Mouse (Mus musculus) E14TG2a.4 (cell line): ENCODE measurements around the gene Cort.
"Not testable (repeated sequence)": the region's sequence is repeated elsewhere in the genome, so short reads cannot be mapped to it uniquely, and the experiment has no call there.

ENCODE experiments used
- H3K27me3 ChIP-seq: 2 replicates; pipeline ENCODE4 v1.6.1; 2014; ENCODE audit warnings: low read length, control low read depth; ENCODE audit not compliant: insufficient read depth
- H3K36me3 ChIP-seq: 2 replicates; pipeline ENCODE4 v1.6.1; 2014; ENCODE audit warnings: low read length, control low read depth; ENCODE audit not compliant: insufficient read depth
- H3K4me1 ChIP-seq: replicated peaks from 2 replicates; pipeline ENCODE4 v1.6.1; 2014; ENCODE audit warnings: low read depth, low read length, control low read depth
- H3K4me3 ChIP-seq: replicated peaks from 2 replicates; pipeline ENCODE4 v1.5.1; 2014; ENCODE audit warnings: mild to moderate bottlenecking, low read length
- H3K9me3 ChIP-seq: 2 replicates; pipeline ENCODE4 v1.6.1; 2014; ENCODE audit warnings: low read length, control low read depth
- CTCF ChIP-seq: conservative IDR thresholded peaks from 2 replicates; pipeline ENCODE4 v1.5.1; 2014; ENCODE audit warnings: low read length
- NANOG ChIP-seq: IDR thresholded peaks from 2 replicates; pipeline ENCODE4 v1.6.1; 2014; ENCODE audit warnings: borderline replicate concordance, low read length, mixed read lengths
- POU5F1 ChIP-seq: IDR thresholded peaks from 2 replicates; pipeline ENCODE4 v1.6.1; 2014; ENCODE audit warnings: low read length, borderline replicate concordance

Gene Cort

DNA sequence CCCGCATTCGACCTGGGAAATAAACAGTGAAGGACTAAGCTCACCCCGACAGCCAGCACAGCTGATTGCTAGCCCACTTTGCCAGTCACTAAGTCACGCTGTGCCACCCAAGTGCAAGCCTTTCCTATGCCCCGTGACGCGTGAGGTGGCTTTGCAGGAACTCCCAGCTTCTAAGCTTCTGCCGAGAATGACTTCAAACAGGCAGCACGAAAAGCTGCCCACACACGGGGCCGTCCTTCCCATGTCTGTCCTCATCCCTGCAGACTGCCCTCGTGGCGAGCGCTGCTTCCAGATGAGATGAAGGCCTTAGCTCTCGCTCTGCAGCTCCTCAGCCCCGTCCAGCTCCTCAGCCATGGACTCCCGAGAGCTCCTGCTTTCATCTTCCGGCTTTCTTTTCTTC is 1.9 kb upstream of the Cort start:
- no peaks in the 10 kb centered on the region for H3K27me3 ChIP-seq
- no peaks in the 10 kb centered on the region for H3K9me3 ChIP-seq

DNA sequence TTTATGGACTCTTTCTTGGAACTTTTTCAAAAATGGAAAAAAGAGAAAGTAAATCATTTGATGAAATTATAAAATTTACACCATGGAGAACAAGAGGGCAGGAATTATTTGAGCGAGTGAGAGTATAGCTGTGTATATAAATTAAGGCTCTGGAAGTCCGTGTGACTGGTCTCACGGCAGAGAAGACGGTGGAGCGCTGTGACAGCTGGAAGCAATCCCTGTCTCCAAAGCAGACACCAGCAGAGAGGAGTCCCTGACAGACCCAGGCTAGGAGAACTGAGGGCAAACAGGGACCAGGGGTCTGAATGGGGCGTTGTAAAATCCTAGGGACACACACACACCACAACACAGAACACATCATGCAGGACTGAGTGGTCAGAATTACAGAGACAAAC is 451 bp downstream of the Cort start:
- peak overlapping the region; percentile 26; the same call in 1 of the 2 replicates for H3K4me3 ChIP-seq
- peaks cover 80% of the 10 kb centered on the region for H3K4me1 ChIP-seq
- TF ChIP-seq POU5F1 = no peak
- TF ChIP-seq NANOG = no peak
- no peak for TF ChIP-seq CTCF
- H3K36me3 ChIP-seq = peaks cover 48% of the 10 kb centered on the region
- no peaks in the 10 kb centered on the region for H3K9me3 ChIP-seq
- H3K27me3 ChIP-seq = no peaks in the 10 kb centered on the region

More for the DNA sequence above, 1.9 kb upstream of the Cort start:
- Histone ChIP-seq H3K4me1 (peaks cover 83% of the 10 kb centered on the region), H3K4me3 (no peak overlapping the region), H3K36me3 (peaks cover 64% of the 10 kb centered on the region)
- TF ChIP-seq POU5F1 = no peak
- no peak for TF ChIP-seq CTCF
- TF ChIP-seq NANOG = no peak

GRCm38 (mm10) chr4:149125341-149126114 is 1.0 kb downstream of the Cort start:
- peaks cover 43% of the 10 kb centered on the region for H3K36me3 ChIP-seq
- H3K27me3 ChIP-seq = no peaks in the 10 kb centered on the region
- H3K4me3 ChIP-seq = no peak overlapping the region; the same call in 1 of the 2 replicates
- H3K9me3 ChIP-seq = no peaks in the 10 kb centered on the region
- H3K4me1 ChIP-seq = peaks cover 79% of the 10 kb centered on the region
- TF ChIP-seq CTCF (no peak), POU5F1 (no peak), NANOG (peak; percentile 34; the same call in 1 of the 2 replicates)

DNA sequence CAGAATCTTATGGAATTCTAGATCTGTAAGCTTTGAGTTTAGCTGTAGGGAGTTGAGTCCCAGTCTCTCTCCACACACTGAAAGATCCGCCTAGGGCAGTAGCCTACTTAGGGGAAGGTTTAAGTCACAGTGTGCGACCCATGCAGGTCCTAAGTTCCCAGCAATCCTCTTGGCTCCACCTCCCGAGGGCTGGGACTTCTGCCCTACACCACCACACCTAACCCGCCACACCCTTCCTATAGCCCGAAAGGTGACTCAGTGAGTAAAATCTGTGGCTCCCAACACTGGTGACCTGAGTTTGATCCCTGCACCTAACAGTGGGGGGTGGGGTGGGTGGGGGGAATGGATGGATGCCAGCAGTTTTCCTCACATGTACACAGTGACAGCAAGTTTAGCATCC is 3.1 kb downstream of the Cort start:
- Histone ChIP-seq H3K27me3 (no peaks in the 10 kb centered on the region), H3K9me3 (no peaks in the 10 kb centered on the region), H3K4me3 (peak overlapping the region; percentile 30), H3K4me1 (peaks cover 88% of the 10 kb centered on the region), H3K36me3 (peaks cover 23% of the 10 kb centered on the region)
- no peak for TF ChIP-seq CTCF
- no peak for TF ChIP-seq POU5F1
- TF ChIP-seq NANOG = no peak

DNA sequence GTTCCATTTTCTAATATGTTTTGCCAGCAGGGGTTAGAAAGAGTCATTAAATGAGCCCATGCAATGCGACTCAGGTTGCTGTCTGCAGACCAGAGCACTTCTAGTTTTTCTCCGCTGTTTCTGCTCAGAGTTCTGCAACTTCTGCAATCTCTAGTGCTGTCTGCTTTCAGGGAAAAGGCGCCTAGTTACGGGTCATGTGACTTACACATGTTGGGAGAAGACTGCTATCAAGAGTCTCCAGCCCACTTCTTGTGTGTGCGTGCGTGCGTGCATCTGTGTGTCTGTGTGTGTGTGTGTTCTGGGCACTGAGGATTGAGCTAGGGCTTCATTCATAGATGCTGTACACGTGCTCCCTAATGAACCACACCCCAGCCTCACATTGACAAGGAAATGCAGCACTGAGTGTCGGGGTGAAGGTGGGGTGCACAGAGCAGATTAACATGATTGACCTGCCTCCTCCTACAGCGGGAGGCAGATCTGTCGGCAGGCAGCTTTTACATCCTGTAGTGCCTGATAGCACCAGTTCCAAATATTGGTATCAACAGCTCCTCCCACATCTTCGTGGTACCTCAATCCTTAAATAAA is 6.5 kb downstream of the Cort start:
- H3K36me3 ChIP-seq = peaks cover 12% of the 10 kb centered on the region
- not testable (repeated sequence) for H3K4me3 ChIP-seq, H3K27me3 ChIP-seq, H3K9me3 ChIP-seq
- H3K4me1 ChIP-seq = peaks cover 85% of the 10 kb centered on the region

- peak within 1 kb of the TSS; percentile 96 for H3K4me3 ChIP-seq
- H3K36me3 ChIP-seq = peaks cover 12% of the 10 kb centered on the region
- no peaks in the 10 kb centered on the region for H3K27me3 ChIP-seq
- TF ChIP-seq CTCF = no peak
- no peak for TF ChIP-seq NANOG
- TF ChIP-seq POU5F1 = no peak
- H3K4me1 ChIP-seq = peaks cover 26% of the 10 kb centered on the region
- no peaks in the 10 kb centered on the region for H3K9me3 ChIP-seq
These were observed 22.5 kb downstream of the Cort start, which contains the start of gene Dffa for GRCm38 (mm10) chr4:149103875-149104561. Dffa (plus strand) TSS chr4:149104146.

DNA sequence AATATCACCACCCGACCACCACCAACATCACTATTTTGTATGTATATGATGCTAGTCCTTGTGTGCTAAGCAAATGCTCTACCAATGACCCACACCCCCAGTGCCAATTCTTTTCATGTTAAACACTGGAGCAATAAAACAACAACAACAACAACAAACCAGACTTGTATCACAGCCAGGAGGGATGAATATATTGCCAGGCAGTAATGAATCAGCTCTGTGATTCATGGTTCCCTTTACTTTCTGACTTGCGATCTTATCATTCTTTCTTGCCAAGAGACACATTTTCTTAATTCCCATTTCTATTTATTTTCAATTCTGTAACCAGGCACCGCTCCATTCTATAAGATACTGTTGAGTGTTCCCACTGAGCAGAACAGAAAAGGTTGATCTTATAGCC is 25.1 kb downstream of the Cort start:
- no peaks in the 10 kb centered on the region for H3K27me3 ChIP-seq
- no peak overlapping the region for H3K4me3 ChIP-seq
- peaks cover 33% of the 10 kb centered on the region for H3K4me1 ChIP-seq
- peaks cover 5% of the 10 kb centered on the region for H3K36me3 ChIP-seq
- no peak for TF ChIP-seq NANOG
- TF ChIP-seq CTCF = no peak
- no peaks in the 10 kb centered on the region for H3K9me3 ChIP-seq

- not testable (repeated sequence) for H3K36me3 ChIP-seq, H3K27me3 ChIP-seq, H3K9me3 ChIP-seq
- Histone ChIP-seq H3K4me1 (peaks cover 36% of the 10 kb centered on the region), H3K4me3 (peak overlapping the region; percentile 100; the same call in 1 of the 2 replicates)
These were observed 26.1 kb downstream of the Cort start for GRCm38 (mm10) chr4:149100449-149100848.
